Mouse (Mus musculus): ENCODE measurements around the gene Myl7. TPM values are rescaled to one million over a fixed set of nuclear protein-coding genes. Genes with fewer than 3 reads are reported as not detected.
"Not testable (repeated sequence)": the region's sequence is repeated elsewhere in the genome, so short reads cannot be mapped to it uniquely, and the experiment has no call there.

Myl7 gene
- polyA plus RNA-seq, 1 experiment from 2014 or later: 9.9 TPM

DNA sequence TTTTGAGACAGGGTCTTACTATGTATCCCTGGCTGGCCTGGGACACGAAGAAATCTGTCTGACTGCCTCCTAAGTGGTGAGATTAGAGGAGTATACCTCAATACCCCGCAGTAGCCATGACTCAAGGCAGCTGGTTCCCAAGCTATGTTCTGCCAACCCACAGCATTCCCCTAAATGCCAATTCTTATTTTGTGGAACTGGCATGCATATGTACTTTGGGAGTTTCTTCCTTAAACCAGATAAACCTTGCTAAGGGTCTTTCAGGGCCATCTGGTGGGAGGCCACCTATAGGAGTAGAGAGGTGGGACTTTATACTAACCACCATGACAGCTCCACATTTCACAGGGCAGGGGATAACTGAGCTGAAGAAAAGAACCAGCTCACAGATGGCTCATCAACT is 5.3 kb upstream of the Myl7 start:
- Histone ChIP-seq H3K9ac (no peak overlapping the region), H3K4me2 (no peak overlapping the region), H3K27me3 (peaks cover 57% of the 10 kb centered on the region), H3K9me3 (replicated peaks) (no peaks in the 10 kb centered on the region), H3K4me1 (replicated peaks) (peaks cover 14% of the 10 kb centered on the region), H3K4me3 (replicated peaks) (no peak overlapping the region), H3K36me3 (no peaks in the 10 kb centered on the region), H3K27ac (no peak overlapping the region)
- ATAC-seq (ENCODE audit: low read depth) (no peak), DNase-seq (no peak)
- 59% methylated on average over 2 of the region's 2 CpGs for WGBS (ENCODE audit: insufficient replicate concordance)

DNA sequence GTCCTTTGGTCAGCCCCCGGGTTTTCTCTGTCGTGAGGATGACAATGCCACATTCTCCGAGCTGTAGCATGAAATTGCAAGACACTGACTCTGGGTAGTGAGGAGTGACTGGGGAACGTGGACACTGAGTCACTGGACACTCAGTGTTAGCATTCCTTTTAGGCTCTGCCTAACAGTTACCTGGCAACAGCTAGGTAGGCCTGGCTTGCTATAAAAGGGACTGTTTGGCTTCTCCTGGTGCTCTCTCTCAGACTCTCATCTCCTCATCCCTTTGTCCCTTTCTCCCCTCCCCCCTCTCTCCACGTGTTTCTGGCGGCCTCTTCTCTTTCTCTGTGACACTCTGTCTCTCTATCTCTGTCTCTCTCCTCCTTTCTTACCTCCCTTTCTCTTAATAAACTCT is 3.8 kb upstream of the Myl7 start:
- WGBS (ENCODE audit: insufficient replicate concordance): 13% methylated on average over 6 of the region's 6 CpGs
- DNase-seq: no peak
- H3K4me1 ChIP-seq (replicated peaks): peaks cover 28% of the 10 kb centered on the region
- no peak overlapping the region for H3K9ac ChIP-seq
- peak overlapping the region; percentile 41 for H3K4me2 ChIP-seq
- ATAC-seq (ENCODE audit: low read depth): no peak
- peaks cover 71% of the 10 kb centered on the region for H3K27me3 ChIP-seq
- H3K27ac ChIP-seq: no peak overlapping the region
- no peaks in the 10 kb centered on the region for H3K36me3 ChIP-seq
- H3K4me3 ChIP-seq (replicated peaks): 0 out of 2 replicates have a peak overlapping the region, but pooled peaks have one; percentile 25
- H3K9me3 ChIP-seq (replicated peaks): no peaks in the 10 kb centered on the region

DNA sequence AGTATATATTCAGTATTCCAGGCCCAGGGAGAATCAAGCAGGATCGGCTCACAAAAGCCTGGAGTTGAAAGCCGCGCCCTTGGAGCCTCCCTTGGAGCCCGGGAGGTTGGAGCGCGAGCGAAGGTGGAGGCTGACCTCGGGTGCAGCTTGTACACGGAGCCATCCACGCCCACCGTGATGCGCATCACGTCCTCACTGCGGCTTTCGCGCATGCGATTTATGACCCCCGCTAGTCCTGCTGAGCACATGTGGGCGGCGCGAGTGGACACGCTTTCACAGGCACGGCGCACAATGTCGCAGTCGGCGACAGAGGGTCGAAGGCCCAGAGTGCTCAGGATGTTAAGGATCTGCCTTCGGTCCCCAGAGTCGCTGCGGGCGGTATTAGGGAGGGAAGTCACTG is 3.4 kb upstream of the Myl7 start:
- DNase-seq (no peak), ATAC-seq (ENCODE audit: low read depth) (no peak)
- no peaks in the 10 kb centered on the region for H3K9me3 ChIP-seq (replicated peaks)
- H3K9ac ChIP-seq: no peak overlapping the region
- H3K27ac ChIP-seq: no peak overlapping the region
- H3K4me1 ChIP-seq (replicated peaks): peaks cover 33% of the 10 kb centered on the region
- H3K36me3 ChIP-seq: no peaks in the 10 kb centered on the region
- peak overlapping the region; percentile 25; the same call in 1 of the 2 replicates for H3K4me3 ChIP-seq (replicated peaks)
- peak overlapping the region; percentile 41 for H3K4me2 ChIP-seq
- H3K27me3 ChIP-seq: peaks cover 76% of the 10 kb centered on the region
- 5% methylated on average over 32 of the region's 32 CpGs for WGBS (ENCODE audit: insufficient replicate concordance)

- ATAC-seq (ENCODE audit: low read depth) (no peak), DNase-seq (no peak)
- peaks cover 82% of the 10 kb centered on the region for H3K27me3 ChIP-seq
- no peaks in the 10 kb centered on the region for H3K36me3 ChIP-seq
- H3K9ac ChIP-seq: no peak overlapping the region
- H3K4me2 ChIP-seq: peak overlapping the region; percentile 41; the same call in 1 of the 2 replicates
- H3K4me1 ChIP-seq (replicated peaks): peaks cover 35% of the 10 kb centered on the region
- H3K4me3 ChIP-seq (replicated peaks): no peak overlapping the region
- H3K9me3 ChIP-seq (replicated peaks): no peaks in the 10 kb centered on the region
- 26% methylated on average over 3 of the region's 3 CpGs for WGBS (ENCODE audit: insufficient replicate concordance)
- H3K27ac ChIP-seq: no peak overlapping the region
Observed at GRCm38 (mm10) chr11:5901320-5901719, 2.7 kb upstream of the Myl7 start.

DNA sequence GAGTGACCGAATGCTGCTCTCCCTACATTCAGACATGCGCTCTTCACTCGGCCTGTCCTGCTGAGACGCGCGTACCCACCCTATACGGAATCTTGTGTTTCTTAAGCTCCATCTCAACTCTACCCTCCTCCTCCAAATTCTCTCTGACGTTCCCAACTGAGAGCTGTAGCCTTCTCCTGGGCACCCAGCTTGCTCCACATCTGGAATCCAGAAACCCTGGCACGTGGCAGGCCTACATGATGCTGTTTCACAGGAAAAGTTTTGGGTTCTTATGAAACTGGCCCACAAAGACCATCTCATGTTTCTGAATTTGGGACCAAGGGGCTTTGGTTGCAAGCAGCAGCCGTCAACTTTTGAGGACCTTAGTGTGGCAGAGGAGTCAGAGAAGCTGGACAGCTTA is 704 bp upstream of the Myl7 start:
- no peak overlapping the region for H3K9ac ChIP-seq
- ATAC-seq (ENCODE audit: low read depth): no peak
- DNase-seq: no peak
- H3K4me2 ChIP-seq: no peak overlapping the region
- no peaks in the 10 kb centered on the region for H3K36me3 ChIP-seq
- H3K4me1 ChIP-seq (replicated peaks): peaks cover 45% of the 10 kb centered on the region
- H3K27ac ChIP-seq: no peak overlapping the region
- 79% methylated on average over 10 of the region's 10 CpGs for WGBS (ENCODE audit: insufficient replicate concordance)
- no peaks in the 10 kb centered on the region for H3K9me3 ChIP-seq (replicated peaks)
- H3K27me3 ChIP-seq: peaks cover 87% of the 10 kb centered on the region
- H3K4me3 ChIP-seq (replicated peaks): no peak overlapping the region

DNA sequence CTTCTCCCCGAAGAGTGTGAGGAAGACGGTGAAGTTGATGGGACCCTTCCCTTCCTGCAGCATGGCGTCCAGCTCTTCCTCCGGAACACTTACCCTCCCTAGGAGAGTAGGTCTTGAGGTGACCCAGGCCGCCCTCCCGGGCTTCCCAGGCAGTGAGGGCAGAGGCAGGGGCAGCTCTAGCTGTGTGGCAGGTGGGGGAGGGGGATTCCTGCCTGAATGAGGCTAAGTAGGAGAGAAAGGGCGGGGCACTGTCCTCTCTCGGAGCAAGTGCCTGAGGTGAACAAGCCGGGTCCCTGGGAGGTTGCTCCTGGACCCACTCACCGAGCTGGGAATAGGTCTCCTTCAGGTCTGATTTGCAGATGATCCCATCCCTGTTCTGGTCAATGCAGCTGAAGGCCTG is 743 bp downstream of the Myl7 start:
- peak overlapping the region; percentile 40 for H3K4me2 ChIP-seq
- H3K4me1 ChIP-seq (replicated peaks): peaks cover 59% of the 10 kb centered on the region
- H3K27me3 ChIP-seq: peaks cover 72% of the 10 kb centered on the region
- 7% methylated on average over 10 of the region's 10 CpGs for WGBS (ENCODE audit: insufficient replicate concordance)
- DNase-seq (no peak), ATAC-seq (ENCODE audit: low read depth) (no peak)
- H3K27ac ChIP-seq: no peak overlapping the region
- peak overlapping the region; percentile 3 for H3K4me3 ChIP-seq (replicated peaks)
- 0 out of 2 replicates have a peak overlapping the region, but pooled peaks have one; percentile 31 for H3K9ac ChIP-seq
- no peaks in the 10 kb centered on the region for H3K9me3 ChIP-seq (replicated peaks)
- H3K36me3 ChIP-seq: no peaks in the 10 kb centered on the region

- Histone ChIP-seq H3K4me2 (peak overlapping the region; percentile 40), H3K9ac (no peak overlapping the region), H3K27ac (no peak overlapping the region), H3K4me3 (replicated peaks) (peak overlapping the region; percentile 3; the same call in 1 of the 2 replicates), H3K27me3 (peaks cover 66% of the 10 kb centered on the region), H3K36me3 (no peaks in the 10 kb centered on the region), H3K4me1 (replicated peaks) (peaks cover 64% of the 10 kb centered on the region), H3K9me3 (replicated peaks) (no peaks in the 10 kb centered on the region)
- 13% methylated on average over 16 of the region's 16 CpGs for WGBS (ENCODE audit: insufficient replicate concordance)
- DNase-seq (no peak), ATAC-seq (ENCODE audit: low read depth) (no peak)
Observed at GRCm38 (mm10) chr11:5897230-5897629, 1.4 kb downstream of the Myl7 start.

- Histone ChIP-seq H3K36me3 (no peaks in the 10 kb centered on the region), H3K9me3 (replicated peaks) (no peaks in the 10 kb centered on the region), H3K27me3 (peaks cover 32% of the 10 kb centered on the region), H3K4me3 (replicated peaks) (no peak overlapping the region), H3K4me1 (replicated peaks) (peaks cover 65% of the 10 kb centered on the region), H3K4me2 (peak overlapping the region; percentile 45), H3K27ac (peak overlapping the region; percentile 85), H3K9ac (peak overlapping the region; percentile 50)
- peak; percentile 65 for ATAC-seq (ENCODE audit: low read depth)
- 57% methylated on average over 6 of the region's 6 CpGs for WGBS (ENCODE audit: insufficient replicate concordance)
- DNase-seq: no peak
Observed at GRCm38 (mm10) chr11:5893807-5894206, 4.8 kb downstream of the Myl7 start.

- H3K4me3 ChIP-seq (replicated peaks): no peak overlapping the region
- H3K4me2 ChIP-seq: peak overlapping the region; percentile 45
- DNase-seq (peak; percentile 21), ATAC-seq (ENCODE audit: low read depth) (peak; percentile 93)
- H3K27ac ChIP-seq: peak overlapping the region; percentile 85
- peaks cover 56% of the 10 kb centered on the region for H3K4me1 ChIP-seq (replicated peaks)
- no peaks in the 10 kb centered on the region for H3K36me3 ChIP-seq
- WGBS (ENCODE audit: insufficient replicate concordance): 29% methylated on average over 4 of the region's 4 CpGs
- H3K9me3 ChIP-seq (replicated peaks): no peaks in the 10 kb centered on the region
- peaks cover 23% of the 10 kb centered on the region for H3K27me3 ChIP-seq
- H3K9ac ChIP-seq: peak overlapping the region; percentile 50; the same call in 1 of the 2 replicates
Observed at GRCm38 (mm10) chr11:5892810-5893368, 5.7 kb downstream of the Myl7 start.

DNA sequence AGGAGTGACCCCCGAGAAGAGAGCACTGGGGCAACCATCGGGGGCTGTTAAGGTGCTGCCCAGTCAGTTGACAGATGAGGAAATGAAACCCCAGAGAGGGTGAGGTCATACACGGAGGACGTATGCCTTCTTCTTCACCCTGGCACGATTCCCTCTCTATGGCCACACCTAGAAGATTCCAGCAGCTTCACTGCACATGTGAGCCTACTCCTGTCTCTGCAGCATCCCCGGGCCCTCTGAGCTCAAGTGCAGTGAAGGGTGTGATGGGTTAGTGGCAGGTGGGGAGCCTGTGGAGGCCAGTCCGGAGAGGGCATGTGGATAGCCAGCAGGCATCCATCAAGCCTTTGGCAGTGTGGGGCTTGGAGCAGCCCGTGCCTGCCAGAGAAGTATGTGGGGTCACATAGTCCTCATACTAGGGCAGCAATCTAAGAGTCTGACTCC is 6.4 kb downstream of the Myl7 start:
- Histone ChIP-seq H3K4me2 (no peak overlapping the region), H3K9ac (peak overlapping the region; percentile 42; the same call in 1 of the 2 replicates), H3K4me3 (replicated peaks) (no peak overlapping the region), H3K27me3 (peaks cover 15% of the 10 kb centered on the region), H3K9me3 (replicated peaks) (no peaks in the 10 kb centered on the region), H3K27ac (peak overlapping the region; percentile 85), H3K4me1 (replicated peaks) (peaks cover 49% of the 10 kb centered on the region), H3K36me3 (no peaks in the 10 kb centered on the region)
- DNase-seq (no peak), ATAC-seq (ENCODE audit: low read depth) (no peak)
- 48% methylated on average over 8 of the region's 8 CpGs for WGBS (ENCODE audit: insufficient replicate concordance)

DNA sequence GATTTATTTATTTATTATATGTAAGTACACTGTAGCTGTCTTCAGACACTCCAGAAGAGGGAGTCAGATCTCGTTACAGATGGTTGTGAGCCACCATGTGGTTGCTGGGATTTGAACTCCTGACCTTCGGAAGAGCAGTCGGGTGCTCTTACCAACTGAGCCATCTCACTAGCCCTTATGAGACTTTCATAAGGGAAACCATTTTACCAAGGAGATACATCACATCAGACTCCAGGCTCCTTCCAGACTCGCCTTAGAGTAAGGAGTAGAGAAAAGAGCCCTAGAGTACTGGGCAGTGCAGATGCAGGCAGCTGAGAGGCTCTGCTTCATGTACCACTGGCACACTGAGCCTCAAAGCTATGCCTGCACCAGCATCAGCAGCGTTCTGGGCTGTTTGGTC is 10.0 kb downstream of the Myl7 start:
- not testable (repeated sequence) for H3K36me3 ChIP-seq; H3K4me3 ChIP-seq (replicated peaks); H3K9me3 ChIP-seq (replicated peaks); ATAC-seq (ENCODE audit: low read depth); H3K4me2 ChIP-seq; H3K9ac ChIP-seq; H3K27ac ChIP-seq; H3K27me3 ChIP-seq; DNase-seq
- WGBS (ENCODE audit: insufficient replicate concordance): 65% methylated on average over 5 of the region's 5 CpGs
- peaks cover 27% of the 10 kb centered on the region for H3K4me1 ChIP-seq (replicated peaks)

DNA sequence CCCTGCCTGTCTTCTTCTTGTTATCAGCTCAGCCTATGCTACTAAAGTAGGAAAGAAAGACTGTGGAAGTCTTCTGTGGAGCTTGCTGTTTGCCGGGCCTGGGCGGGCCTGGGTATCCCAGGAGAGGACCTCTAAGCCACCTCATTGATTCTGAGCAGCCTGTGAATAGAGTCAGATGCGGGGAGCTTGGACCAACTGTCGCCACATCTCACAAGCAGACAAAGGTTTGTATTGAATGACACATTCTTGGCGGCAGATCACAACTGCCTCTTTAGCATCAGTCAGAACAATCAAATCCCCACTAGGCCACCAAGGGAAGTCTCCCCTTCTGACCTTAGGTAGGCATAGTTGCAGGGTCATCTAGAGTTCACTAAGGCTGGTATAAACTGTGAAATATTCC is 11.3 kb downstream of the Myl7 start:
- Histone ChIP-seq H3K27me3 (no peaks in the 10 kb centered on the region), H3K9me3 (replicated peaks) (no peaks in the 10 kb centered on the region), H3K9ac (no peak overlapping the region), H3K27ac (no peak overlapping the region), H3K4me3 (replicated peaks) (no peak overlapping the region), H3K4me1 (replicated peaks) (peaks cover 18% of the 10 kb centered on the region), H3K4me2 (no peak overlapping the region), H3K36me3 (no peaks in the 10 kb centered on the region)
- ATAC-seq (ENCODE audit: low read depth) (no peak), DNase-seq (no peak)
- WGBS (ENCODE audit: insufficient replicate concordance): 74% methylated on average over 5 of the region's 5 CpGs

Measured in liver, embryonic 13.5 days (tissue).